Mouse (Mus musculus) myocyte (in vitro differentiated cells): ENCODE data around the gene Ppfibp1.

Experiments
- E2F4 ChIP-seq: IDR thresholded peaks from one replicate; pipeline ENCODE4 v1.6.1; 2011; ENCODE audit warnings: mild to moderate bottlenecking, control low read depth, moderate library complexity; ENCODE audit not compliant: insufficient read depth
- POLR2A ChIP-seq: IDR thresholded peaks from one replicate; pipeline ENCODE4 v1.6.1; 2011; ENCODE audit warnings: low read depth, mild to moderate bottlenecking, control low read depth, moderate library complexity; ENCODE audit not compliant: insufficient read length

DNA sequence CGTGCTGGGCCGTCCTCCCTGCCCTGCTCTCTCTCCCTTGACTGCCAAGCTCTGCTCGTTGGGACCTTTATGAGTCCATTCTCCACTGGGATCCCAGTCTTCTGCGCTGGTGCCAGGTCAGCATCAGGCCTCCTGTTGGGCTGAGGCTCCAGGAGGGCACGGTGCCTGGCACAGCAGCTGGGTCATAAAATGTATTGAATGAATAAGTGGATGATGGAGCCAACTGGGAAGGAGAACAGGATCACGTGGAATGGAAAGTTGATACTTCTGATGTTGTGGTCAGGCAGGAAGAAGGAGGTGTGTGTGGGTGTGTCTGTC is 176.6 kb downstream of the Ppfibp1 start:
- TF ChIP-seq E2F4 (no peak), POLR2A (no peak)
